Comparison of ENCODE assay signal across 9 mouse cellular contexts in the genomic region with DNA sequence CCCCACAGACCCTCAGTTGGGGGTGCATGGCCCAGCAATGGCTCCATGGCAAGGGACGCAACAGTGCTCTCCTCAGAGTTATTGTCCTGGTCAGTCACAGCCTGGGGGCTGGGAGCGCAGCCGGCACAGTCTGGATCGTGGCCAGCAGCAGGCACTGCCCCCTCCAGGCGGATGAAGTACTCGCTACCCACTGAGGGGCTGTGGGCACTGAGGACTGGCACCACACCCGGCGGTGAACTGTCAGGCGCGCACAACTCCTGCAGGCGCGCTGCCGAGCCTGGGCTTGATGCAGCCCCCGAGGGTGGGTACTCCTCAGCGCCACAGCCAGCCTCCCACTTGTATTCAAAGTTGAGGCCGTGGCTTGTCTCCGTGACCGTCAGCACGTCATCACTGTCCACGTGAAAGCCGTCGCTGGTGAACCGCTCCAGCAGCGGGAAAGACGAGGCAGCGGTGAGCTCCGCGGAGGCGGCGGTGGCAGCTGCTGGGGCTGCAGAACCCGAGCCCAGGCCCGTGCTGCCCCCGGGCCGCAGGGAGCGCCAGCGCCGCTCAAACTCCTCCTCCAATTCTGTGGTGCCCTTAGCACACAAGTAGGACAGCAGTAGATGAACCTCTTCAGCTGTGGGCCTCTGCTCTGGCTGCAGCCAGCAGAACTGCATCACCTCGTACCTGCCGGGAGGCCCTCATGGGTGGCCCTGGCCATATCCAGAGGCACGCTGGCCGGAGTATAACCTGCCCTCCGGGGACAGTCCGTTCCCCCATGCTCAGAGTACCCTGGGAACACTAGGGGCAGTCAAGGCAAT. TPM values are rescaled to one million over a fixed set of nuclear protein-coding genes. Genes with fewer than 3 reads are reported as not detected.
DNase-seq lines count a peak whose midpoint lies in the region; ATAC-seq and TF ChIP-seq lines count a peak whose summit lies in the region.
"Had no signal": no experiment of that assay in that cellular context is flagged by ENCODE, and none has a peak within 500 bp of the region (broad histone marks: within the 10 kb centered on the region; RNA-seq: fewer than 3 reads in every experiment).

No protein-coding gene starts in this region.

- no peak for DNase-seq in liver, adult 2 months (ENCODE audit: extremely low read depth, low read depth, low spot score)
- DNase-seq in liver: no peak
- DNase-seq in embryonic facial prominence, embryonic 11.5 days (ENCODE audit: low spot score): no peak
- no peak for DNase-seq in hindbrain, embryonic 11.5 days (ENCODE audit: low spot score)
- peak; percentile 70 for DNase-seq in midbrain, embryonic 14.5 days
- DNase-seq in left cerebral cortex, adult 18-20 months (ENCODE audit: low spot score in 2 of 2): no peak
- no peak for DNase-seq in embryo, embryonic 10.5 days (ENCODE audit: low spot score)

- TF ChIP-seq CTCF in liver, adult 2 months (IDR thresholded peaks at IDR 0.05; ENCODE audit: low read depth, low read length): peak; percentile 19; the same call in 1 of the 2 replicates

- peak overlapping the region; percentile 30; the same call in 1 of the 2 replicates for H3K4me2 ChIP-seq in embryonic facial prominence, embryonic 11.5 days (ENCODE audit: low read depth, low read length)
- H3K4me2 ChIP-seq in hindbrain, embryonic 11.5 days (replicated peaks; ENCODE audit: low read depth, low read length): 0 out of 2 replicates have a peak overlapping the region, but pooled peaks have one; percentile 11
- H3K4me2 ChIP-seq in midbrain, embryonic 14.5 days (ENCODE audit: low read length): peak overlapping the region; percentile 15; the same call in 1 of the 2 replicates
- H3K4me2 ChIP-seq: liver, embryonic 15.5 days had no signal

- H3K4me3 ChIP-seq in liver, adult 2 months (ENCODE audit: insufficient read depth, low read depth, low read length): no peak overlapping the region
- no peak overlapping the region for H3K4me3 ChIP-seq in embryonic facial prominence, embryonic 11.5 days (ENCODE audit: low read depth, low read length)
- no peak overlapping the region for H3K4me3 ChIP-seq in hindbrain, embryonic 11.5 days (ENCODE audit: low read depth, low read length)
- no peak overlapping the region for H3K4me3 ChIP-seq in midbrain, embryonic 14.5 days (replicated peaks; ENCODE audit: low read depth, low read length)
- H3K4me3 ChIP-seq: liver, embryonic 15.5 days had no signal

- H3K4me1 ChIP-seq in liver, adult 2 months (ENCODE audit: control insufficient read depth, insufficient read depth, low read length): peaks cover 19% of the 10 kb centered on the region
- 0 out of 2 replicates have a peak, but pooled peaks cover 2% of the 10 kb centered on the region for H3K4me1 ChIP-seq in embryonic facial prominence, embryonic 11.5 days (ENCODE audit: control insufficient read depth, insufficient read depth, low read length)
- peaks cover 12% of the 10 kb centered on the region for H3K4me1 ChIP-seq in hindbrain, embryonic 11.5 days (replicated peaks; ENCODE audit: control insufficient read depth, insufficient read depth, low read length)
- H3K4me1 ChIP-seq in midbrain, embryonic 14.5 days (ENCODE audit: control insufficient read depth, insufficient read depth, low read length): 0 out of 2 replicates have a peak, but pooled peaks cover 8% of the 10 kb centered on the region

- H3K9ac ChIP-seq in liver, adult 2 months (ENCODE audit: low read depth, low read length): no peak overlapping the region
- no peak overlapping the region for H3K9ac ChIP-seq in embryonic facial prominence, embryonic 11.5 days (replicated peaks; ENCODE audit: low read length)
- no peak overlapping the region for H3K9ac ChIP-seq in hindbrain, embryonic 11.5 days (ENCODE audit: low read depth, low read length)
- no peak overlapping the region for H3K9ac ChIP-seq in midbrain, embryonic 14.5 days (replicated peaks; ENCODE audit: low read length)
- H3K9ac ChIP-seq: liver, embryonic 15.5 days had no signal

- 59% methylated on average over 43 of the region's 43 CpGs for WGBS in liver, adult 2 months
- WGBS in embryonic facial prominence, embryonic 11.5 days: 44% methylated on average over 43 of the region's 43 CpGs
- WGBS in hindbrain, embryonic 11.5 days: 44% methylated on average over 43 of the region's 43 CpGs
- WGBS in midbrain, embryonic 14.5 days: 39% methylated on average over 43 of the region's 43 CpGs

- ATAC-seq in embryonic facial prominence, embryonic 11.5 days (replicated peaks; ENCODE audit: insufficient number of reproducible peaks, low FRiP score, low TSS enrichment, low read depth): peak; percentile 1; the same call in 1 of the 2 replicates
- 0 out of 2 replicates have a peak, but pooled peaks have one; percentile 8 for ATAC-seq in hindbrain, embryonic 11.5 days (ENCODE audit: low FRiP score)
- peak; percentile 54 for ATAC-seq in midbrain, embryonic 14.5 days (ENCODE audit: low FRiP score, low TSS enrichment)
- no peak for ATAC-seq in erythroid progenitor cell, adult 5-6 weeks (replicated peaks; ENCODE audit: low FRiP score, poor library complexity, severe bottlenecking)

- TF ChIP-seq POLR2A in liver, adult 2 months (IDR thresholded peaks at IDR 0.05; ENCODE audit: extremely low read depth, insufficient read depth, low read length): no peak

- no peaks in the 10 kb centered on the region for H3K36me3 ChIP-seq in liver, adult 2 months (ENCODE audit: control insufficient read depth, insufficient read depth, low read length)
- H3K36me3 ChIP-seq in embryonic facial prominence, embryonic 11.5 days (replicated peaks; ENCODE audit: control insufficient read depth, insufficient read depth, low read depth, low read length): no peaks in the 10 kb centered on the region
- no peaks in the 10 kb centered on the region for H3K36me3 ChIP-seq in hindbrain, embryonic 11.5 days (ENCODE audit: control insufficient read depth, insufficient read depth, low read length)
- H3K36me3 ChIP-seq in midbrain, embryonic 14.5 days (ENCODE audit: control insufficient read depth, insufficient read depth, low read length): peaks cover 58% of the 10 kb centered on the region
- H3K36me3 ChIP-seq: liver, embryonic 15.5 days had no signal

- no peaks in the 10 kb centered on the region for H3K79me2 ChIP-seq in liver, adult 2 months (ENCODE audit: control insufficient read depth, insufficient read depth, low read length)

- no peaks in the 10 kb centered on the region for H3K9me3 ChIP-seq in embryonic facial prominence, embryonic 11.5 days (replicated peaks; ENCODE audit: control insufficient read depth, low read length)
- no peaks in the 10 kb centered on the region for H3K9me3 ChIP-seq in hindbrain, embryonic 11.5 days (ENCODE audit: control insufficient read depth, low read length)
- H3K9me3 ChIP-seq in midbrain, embryonic 14.5 days (ENCODE audit: control insufficient read depth, low read length): no peaks in the 10 kb centered on the region
- H3K9me3 ChIP-seq: liver, embryonic 15.5 days had no signal

- no peaks in the 10 kb centered on the region for H3K27me3 ChIP-seq in liver, adult 2 months (ENCODE audit: control insufficient read depth, insufficient read depth, low read length)
- H3K27me3 ChIP-seq in embryonic facial prominence, embryonic 11.5 days (ENCODE audit: control insufficient read depth, insufficient read depth, low read length): peaks cover 5% of the 10 kb centered on the region; the same call in 1 of the 2 replicates
- H3K27me3 ChIP-seq in hindbrain, embryonic 11.5 days (ENCODE audit: control insufficient read depth, insufficient read depth, low read length): peaks cover 5% of the 10 kb centered on the region; the same call in 1 of the 2 replicates
- no peaks in the 10 kb centered on the region for H3K27me3 ChIP-seq in midbrain, embryonic 14.5 days (ENCODE audit: control insufficient read depth, insufficient read depth, low read length)

- H3K27ac ChIP-seq in liver, adult 2 months (replicated peaks; ENCODE audit: insufficient read depth, low read depth, low read length): no peak overlapping the region
- H3K27ac ChIP-seq in embryonic facial prominence, embryonic 11.5 days (replicated peaks; ENCODE audit: low read depth, low read length): no peak overlapping the region
- H3K27ac ChIP-seq in hindbrain, embryonic 11.5 days (ENCODE audit: low read depth, low read length): no peak overlapping the region
- 0 out of 2 replicates have a peak overlapping the region, but pooled peaks have one; percentile 26 for H3K27ac ChIP-seq in midbrain, embryonic 14.5 days (replicated peaks; ENCODE audit: low read depth, low read length)
- H3K27ac ChIP-seq: liver, embryonic 15.5 days had no signal

RNA-seq across cellular contexts. Expression of gene Aatk, which starts 35.0 kb away (rescaled TPM):
- 1.0 and 1.2 TPM in 2 replicates for total RNA-seq in liver, adult 2 months (2014; rRNA removed)
- 2.0 and 2.6 TPM in 2 replicates for polyA plus RNA-seq in liver, adult 2 months (2012; rRNA removed)
- polyA plus RNA-seq in embryonic facial prominence, embryonic 11.5 days (2014; fragmentation: Nextera tagmentation; extraction: Ambion mirVana): 1.1 and 1.2 TPM in 2 replicates
- polyA plus RNA-seq in hindbrain, embryonic 11.5 days (2014; fragmentation: Nextera tagmentation; extraction: Ambion mirVana): 1.9 TPM in 2 replicates
- 34.6 and 36.1 TPM in 2 replicates for polyA plus RNA-seq in midbrain, embryonic 14.5 days (2014; fragmentation: Nextera tagmentation; extraction: Ambion mirVana)
- 0.84 and 1.4 TPM in 2 replicates for total RNA-seq in erythroid progenitor cell, adult 5-6 weeks (2015; ENCODE audit: low replicate concordance)
- total RNA-seq in erythroid progenitor cell, adult 5-6 weeks (2017; ENCODE audit: low replicate concordance): 0.26 and 0.53 TPM in 2 replicates
- total RNA-seq in left cerebral cortex, adult 18-20 months (2021): 100 to 1,000 TPM; 185 to 187 TPM
